Mouse (Mus musculus) ovary, postnatal 36 days (tissue): ENCODE results near the gene Foxd4.
A peak's percentile ranks its signal among the peaks of the same experiment; 100 is the strongest.

ENCODE experiments used
- DNase-seq: peaks from one replicate; pipeline ENCODE4 v3.0.0; 2022; ENCODE audit warnings: low spot score, mixed read lengths

Gene Foxd4

DNA sequence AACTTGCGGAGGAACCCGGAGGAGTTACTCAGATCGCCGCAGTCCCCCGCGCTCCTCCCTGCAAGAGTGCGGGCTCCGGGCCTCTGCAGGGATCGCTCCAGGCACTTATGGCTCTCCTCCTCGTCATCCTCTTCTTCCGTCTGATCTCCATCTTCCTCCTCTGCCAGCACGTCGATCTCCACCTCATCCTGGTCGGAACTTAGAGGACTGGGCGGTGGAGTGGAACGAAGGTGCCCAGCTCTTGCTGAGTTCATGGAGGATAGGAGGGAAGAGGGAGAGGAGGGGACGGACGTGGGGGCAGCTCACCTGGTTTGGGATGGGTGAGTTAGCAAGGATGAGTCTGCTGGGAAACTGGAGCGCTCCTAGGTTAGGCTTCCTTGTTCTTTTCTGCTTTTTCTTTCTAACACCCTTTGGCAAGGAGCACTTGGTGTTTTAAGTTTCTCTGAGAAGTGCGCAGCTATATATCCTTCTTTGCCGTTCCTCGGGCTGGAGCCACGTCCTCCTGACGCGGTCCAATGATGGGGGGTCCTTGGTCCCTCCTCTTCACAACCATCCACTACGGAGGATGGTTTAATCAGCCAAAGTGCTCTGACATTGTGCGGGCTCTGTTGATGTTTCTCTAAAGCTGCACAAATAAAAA, at the start of gene Foxd4:
TSS of gene Foxd4 (minus strand) at position 617 of the 640 bp plus-strand sequence.
- no peak for DNase-seq

DNA sequence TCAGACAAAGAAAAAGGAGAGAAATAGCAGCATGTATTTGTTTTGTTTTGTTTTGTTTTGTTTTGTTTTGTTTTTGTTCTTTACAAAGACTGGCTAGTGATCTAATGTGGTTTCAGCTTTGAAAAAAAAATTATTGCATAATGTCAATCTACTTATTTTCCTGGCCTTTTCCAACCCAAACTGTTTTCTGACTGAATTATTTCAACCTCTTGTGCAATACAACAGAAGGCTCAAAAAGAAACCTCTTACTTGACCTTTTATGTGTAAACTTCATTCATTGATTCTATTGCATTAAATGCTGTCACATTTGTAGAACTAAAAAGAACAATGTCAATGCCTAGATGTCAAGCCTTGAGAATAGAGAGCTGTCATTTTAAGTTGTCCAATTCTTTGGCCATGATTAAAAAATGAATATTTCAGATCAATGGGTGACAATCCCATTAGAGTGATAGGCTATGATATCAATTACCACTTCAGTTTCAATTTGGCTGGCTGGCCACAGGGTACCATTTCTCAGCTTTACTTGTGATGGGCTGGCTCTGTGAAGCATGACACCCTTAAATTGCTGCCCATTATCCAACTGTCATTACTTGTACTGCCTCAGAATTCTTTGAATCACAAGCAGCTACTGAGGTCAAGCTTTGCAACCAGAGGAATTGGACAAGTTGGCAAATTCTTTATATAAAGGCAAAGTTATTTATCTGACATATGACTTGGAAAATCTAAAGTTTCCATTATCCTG, 44.7 kb upstream of the Foxd4 start:
- no peak for DNase-seq

DNA sequence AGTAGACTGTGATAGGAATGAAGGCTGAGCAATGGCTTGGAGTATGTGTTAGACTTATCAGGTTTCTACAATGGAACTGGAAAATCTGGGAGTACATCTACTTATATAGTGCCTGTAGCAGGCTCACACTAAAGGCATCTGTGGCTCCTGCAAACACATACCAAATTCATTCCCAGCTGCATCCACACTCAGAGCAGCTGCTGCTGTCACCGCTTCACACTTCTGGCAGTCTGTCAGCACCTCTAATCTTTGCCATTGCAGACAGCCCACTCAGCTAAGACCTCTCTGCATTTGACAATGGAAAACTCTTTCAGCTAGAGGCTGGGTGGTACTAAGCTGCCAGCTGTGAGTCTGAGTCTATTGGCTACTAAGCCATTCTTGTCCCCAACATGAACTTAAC, 36.1 kb upstream of the Foxd4 start:
- no peak for DNase-seq

DNA sequence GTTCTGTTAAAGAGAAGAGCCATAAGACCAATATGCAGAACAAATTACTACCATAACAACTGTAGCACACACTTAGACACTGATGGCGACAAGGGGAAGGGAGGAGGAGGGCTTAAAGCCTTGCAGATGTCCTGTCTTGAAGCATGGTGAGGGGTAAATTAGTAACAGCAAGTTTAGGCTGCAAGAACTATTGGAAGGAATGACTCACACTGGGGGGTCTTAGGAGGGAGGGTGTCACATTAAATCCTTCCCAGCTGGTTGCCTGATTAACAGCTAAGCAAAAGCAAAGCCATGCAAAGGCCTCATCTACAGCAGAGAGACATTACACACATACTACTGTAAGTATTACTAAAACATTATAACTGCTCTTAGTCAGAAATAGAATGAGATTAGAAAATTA, 28.0 kb upstream of the Foxd4 start:
- DNase-seq, result no peak

DNA sequence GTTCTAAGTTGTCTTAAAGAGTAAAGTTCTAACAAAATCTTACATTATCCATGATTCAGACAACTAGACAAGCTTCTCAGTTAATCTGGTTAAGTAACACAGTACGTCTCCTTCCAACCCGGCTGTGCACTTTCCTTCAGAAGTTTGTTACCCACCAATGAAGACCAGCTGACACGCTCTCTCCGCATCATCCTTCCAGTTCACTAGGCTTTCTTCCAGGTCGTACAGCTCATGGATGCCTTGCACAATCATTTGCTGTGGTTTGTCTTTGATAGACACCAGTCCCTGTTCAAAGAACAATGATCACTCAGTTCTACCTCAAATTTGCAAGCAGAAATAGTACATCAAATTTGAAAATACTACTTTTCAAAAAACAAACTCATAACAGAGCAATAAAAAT, 19.9 kb upstream of the Foxd4 start:
- DNase-seq, result no peak

DNA sequence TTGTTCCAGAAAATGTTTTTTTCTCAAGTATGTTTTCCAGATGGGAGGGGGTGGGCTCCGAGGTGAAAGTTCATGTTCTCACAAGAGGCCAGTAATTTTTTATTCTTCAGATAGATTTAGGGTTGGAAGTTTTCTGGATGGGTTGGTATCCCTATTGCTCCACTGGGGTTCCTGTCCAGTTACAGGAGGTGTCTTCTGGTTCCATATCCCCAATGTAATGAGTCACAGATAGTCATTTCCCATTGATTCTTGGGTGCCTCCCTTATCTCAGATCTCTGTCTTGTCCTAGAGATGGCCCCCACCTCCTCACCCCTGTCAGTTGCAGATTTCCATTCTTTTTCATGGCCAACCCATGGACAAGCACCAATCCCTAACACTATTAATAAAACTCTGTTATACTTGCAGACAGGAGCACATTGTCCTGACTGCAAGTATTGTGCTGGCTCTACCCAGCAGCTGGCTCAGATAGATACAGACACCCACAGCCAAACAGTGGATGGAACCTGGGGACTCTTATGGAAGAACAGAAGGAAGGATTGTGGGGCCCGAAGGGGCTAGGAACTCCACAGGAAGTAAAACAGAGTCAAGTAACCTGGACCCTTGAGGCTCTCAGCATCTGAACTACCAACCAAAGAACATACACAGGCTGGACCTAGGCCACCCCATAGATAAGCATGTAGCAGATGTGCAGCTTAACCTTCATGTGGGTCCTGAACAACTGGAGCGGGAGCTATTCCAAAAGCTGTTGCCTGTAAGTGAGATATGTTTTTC, 7.6 kb upstream of the Foxd4 start:
- no peak for DNase-seq

DNA sequence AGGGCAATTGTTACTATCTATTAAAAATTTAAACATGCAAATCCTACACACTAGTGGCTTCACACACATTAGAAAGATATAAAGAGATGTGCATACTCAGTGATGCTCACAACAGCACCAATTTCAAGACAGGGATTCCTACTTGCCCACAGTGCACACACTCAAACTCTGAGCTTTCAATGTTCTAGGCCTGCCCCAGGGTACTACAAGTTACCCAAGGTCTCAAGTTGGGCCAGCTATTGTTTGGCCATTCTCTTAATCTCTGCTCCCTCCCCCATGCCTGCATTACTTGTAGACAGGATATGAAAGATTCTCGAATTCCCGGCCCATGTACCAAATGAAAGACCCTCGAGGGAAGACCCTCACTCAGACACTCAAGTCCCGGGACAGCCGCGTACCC, 6.7 kb upstream of the Foxd4 start:
- no peak for DNase-seq

DNA sequence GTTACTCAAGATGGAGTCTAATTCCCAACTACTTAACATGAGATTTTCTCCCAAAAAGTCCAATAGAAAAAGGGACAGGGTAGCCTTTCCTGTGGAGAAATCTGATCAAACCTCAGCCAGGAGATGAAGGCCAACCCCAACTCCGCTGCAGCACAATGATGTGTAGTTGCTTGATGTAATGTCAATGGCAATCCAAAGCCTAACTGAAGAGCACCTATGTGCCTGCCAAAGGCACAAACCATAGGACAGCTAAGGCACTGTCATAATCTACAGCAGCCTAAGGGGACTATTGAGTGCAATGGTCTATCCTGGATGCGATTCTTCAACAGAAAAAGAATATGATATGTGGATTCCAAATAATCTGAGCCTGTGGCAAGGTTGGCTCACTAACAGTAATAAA, 1.8 kb upstream of the Foxd4 start:
- no peak for DNase-seq

DNA sequence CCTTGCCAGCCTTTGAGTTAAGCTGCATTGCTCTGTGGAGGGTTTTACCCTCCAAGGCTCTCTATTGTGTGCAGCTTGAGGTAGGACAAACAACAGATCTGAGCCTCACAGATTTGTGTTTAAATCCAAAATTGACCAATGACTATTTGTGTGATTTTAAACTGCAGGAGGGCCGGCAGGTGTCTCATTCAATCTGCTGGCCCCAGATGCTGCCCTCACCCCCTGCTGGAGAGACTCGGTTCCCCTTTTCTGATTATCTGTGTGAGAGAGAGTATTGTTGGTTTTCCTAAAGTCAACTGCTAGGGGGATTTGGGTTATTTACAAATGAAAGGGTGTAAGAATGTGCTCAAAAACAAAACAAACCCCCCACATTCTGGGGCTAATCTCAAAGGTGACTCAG, 1.3 kb upstream of the Foxd4 start:
- no peak for DNase-seq

DNA sequence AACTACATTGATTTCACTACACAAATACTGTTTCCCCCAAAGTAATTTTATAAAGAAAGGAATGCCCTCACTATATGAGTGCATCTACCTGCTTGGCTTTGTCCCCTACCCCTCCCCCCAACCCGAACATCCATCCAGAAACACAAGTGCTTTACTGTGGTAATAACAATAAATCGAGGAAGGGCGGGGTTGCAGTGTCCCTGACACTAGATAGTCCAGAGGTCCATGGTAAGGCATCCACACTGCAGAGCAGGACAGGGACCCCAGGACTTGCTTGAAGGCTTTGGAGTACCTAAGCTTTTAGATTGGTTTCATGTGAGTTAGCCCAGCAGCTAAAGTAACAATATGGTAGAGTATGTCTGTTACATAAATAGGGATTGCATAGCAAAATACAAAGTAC, 669 bp upstream of the Foxd4 start:
- no peak for DNase-seq

DNA sequence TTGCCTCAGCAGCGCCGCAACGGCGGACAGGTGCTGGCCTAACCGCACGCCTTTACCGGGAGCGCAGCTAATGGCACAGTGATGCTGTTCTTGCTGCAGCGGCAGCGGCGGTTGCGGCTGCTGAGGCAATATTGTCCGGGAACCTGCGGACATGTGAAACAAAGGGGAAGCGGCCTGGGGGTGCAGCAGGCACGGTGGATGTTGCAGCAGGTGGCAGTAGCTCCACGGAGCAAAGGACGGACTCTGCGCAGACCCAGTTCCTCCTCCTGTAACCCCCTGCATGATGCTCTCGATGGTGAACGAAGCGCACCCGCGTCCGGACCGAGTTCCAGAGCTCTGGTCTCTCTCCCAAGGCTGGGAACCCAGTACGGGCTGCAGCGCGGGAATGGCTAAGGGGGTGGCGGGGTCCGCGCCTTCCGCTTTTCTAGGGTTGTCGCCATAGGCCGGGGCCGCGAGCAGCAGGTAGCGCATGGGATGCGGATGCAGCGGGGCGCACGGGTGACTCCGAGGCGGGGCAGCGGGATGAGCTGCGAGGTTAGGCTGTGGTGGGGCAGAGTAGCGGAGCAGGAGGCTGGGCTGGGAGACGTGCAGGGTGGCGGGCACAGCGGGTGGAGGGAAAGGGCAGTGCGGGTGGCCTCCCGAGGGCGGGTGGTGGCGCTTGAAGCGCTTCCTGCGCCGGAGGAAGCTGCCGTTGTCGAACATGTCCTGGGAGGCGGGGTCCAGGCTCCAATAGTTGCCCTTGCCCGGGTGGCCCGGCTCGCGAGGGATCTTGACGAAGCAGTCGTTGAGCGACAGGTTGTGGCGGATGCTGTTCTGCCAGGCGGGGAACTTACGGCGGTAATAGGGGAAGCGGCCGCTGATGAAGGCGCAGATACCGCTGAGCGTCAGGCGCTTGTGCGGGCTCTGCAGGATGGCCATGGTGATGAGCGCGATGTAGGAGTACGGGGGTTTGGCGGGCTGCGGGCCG, 1.1 kb downstream of the Foxd4 start:
- no peak for DNase-seq

DNA sequence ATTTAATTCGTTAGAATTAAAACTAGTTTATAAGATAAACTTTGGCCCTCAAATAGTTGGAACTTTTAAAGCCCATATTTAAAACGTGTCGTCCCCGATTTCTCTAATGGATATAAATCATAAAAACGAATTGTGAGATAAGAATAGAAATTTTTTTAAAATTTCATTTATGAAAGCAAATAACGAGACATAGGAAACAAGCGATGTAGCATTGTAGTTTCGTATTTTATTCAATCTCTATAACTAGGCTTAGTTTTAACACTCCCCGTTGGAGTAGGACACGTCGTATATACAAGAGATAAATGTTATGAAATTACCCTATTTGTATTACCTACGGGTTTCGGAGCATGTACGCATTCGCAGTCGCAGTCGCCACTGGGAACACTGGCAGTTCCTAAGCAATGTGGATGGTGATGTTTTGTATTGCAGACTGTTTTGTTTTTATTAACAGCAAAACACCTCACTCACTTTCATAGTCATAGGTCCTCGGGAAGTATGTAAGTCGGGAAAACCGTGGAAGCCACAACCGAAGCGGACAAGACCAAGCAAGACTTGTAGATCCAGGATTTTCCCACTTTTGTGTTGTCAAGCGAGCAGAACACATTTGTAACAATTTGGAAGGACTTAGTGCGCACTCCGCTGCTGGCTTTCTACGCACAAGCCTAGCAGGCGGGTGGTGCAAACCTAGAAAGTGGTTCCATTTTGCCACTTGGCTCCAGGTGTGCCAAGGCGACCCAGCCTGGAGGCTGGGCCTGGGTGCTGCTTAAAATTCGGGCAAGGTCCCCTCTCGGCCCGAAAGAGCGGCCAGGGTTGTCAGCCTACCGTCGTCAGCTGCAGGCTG, 2.0 kb downstream of the Foxd4 start:
- DNase-seq, result no peak

DNA sequence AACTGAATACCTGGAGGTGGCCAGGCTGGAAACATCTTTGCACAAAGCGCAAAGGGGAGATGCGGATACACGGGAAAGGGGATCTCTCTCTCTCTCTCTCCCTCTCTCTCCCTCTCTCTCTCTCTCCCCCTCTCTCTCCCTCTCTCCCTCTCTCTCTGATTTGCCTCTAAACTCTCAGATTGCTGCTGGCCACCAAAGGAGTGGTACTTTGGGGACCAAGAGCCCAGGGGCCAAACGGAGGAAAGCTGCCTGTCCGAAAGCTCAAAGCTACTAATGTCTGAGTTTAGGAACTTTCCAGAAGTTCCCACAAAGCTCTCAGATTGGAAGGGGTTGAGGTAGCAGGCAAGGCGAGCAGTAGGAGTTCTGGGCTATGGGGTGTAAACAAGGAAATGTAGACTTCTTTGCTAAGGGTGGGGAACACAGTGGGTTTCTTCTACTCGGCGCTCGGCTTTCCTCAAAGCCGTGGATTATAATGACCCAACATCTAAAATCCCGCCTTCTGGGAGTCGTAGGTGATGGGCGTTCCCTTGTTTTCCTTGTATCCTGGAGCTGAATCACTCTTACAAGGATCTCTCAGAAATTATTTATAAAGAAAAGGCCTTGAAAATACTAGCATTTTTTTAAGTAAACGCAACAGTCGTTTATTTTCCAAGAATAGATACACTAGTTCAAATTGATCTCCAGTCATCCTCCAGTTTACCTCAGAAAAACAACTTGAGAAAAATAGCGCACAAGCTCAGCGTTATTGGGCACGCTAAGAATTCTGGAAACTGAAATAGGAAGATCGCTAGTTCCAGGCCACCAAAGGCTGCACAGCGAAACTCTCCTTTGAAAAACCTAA, 2.9 kb downstream of the Foxd4 start:
- no peak for DNase-seq

DNA sequence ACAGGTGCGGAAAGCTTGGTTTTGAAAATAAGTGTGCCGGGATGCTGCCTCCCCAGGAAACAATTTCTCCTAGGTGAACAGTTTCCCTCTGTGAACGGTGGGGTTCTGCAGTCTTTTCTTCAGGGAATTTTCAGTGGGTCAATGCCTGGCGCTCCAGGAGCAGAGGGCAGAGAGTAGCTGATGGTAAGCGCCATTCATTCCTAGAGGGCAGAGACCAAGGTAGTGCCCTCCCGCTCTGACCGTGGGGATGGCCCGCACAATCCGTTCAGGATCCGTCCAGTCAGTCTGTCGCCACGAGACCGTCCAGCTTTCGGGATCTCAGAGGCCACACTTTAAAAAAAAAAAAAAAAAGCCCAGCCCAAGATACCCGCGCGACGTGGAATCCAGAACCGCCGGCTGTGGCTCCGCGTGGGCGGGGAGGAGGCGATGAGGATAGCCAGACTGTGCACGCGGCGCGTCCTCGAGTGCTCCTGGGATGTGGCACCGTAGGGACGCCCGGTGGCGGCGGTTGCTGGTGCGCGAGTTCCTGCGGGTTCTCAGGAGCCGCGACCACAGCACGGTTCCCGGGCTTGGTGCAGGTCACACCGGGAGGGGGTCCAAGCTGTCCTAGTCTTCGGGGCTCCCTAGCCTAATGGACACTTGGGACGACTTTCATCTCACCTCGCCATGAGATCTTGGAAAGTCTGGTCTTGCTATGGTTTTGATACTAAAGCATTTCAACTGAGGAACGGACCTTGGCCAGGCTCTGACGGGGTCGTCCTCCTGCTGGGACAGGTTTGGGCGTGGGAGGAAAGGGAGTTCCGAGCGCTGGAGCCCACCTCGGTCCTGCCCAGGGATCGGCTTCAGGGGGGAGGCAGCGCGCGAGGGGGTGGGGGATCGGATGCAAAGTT, 3.7 kb downstream of the Foxd4 start:
- DNase-seq, result no peak

DNA sequence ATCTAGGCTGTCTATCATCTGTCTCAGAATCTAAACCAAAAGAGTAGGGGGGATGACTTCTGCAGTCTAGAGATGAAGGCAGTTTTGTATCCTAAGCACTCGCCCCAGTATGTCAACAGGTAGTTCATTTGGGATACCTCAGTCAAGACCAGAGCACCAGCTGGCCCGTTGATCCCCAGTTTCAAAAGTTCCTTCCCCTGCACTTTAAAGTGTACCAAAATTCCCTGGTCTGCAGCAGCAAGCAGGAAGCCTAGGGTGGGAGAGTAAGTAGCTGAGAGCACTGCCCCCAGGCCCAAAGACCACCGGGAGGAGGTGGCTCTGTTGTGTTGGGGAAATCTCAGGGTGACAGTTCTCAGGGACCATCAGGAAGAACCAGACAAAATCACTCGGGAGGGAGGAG, 4.5 kb downstream of the Foxd4 start:
- no peak for DNase-seq

DNA sequence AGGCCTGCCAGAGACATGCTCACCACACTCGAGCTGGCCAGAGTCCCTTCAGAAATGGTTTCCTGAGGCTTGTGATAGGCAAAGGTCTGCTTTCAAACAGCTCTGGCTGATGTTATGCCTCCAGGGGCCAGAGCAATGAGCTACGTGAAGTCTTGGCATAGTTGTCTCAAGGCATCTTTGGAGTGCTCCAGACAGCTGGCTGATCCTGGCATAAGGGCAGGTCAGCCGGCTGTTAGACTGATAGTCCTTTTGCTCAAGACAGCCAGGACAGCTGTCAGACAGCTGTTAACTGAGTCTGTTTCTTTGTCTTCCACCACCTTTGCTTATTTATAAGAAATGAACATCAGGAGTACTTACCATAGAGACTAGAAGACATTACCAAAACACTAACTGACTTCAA, 14.1 kb downstream of the Foxd4 start:
- DNase-seq, result no peak

DNA sequence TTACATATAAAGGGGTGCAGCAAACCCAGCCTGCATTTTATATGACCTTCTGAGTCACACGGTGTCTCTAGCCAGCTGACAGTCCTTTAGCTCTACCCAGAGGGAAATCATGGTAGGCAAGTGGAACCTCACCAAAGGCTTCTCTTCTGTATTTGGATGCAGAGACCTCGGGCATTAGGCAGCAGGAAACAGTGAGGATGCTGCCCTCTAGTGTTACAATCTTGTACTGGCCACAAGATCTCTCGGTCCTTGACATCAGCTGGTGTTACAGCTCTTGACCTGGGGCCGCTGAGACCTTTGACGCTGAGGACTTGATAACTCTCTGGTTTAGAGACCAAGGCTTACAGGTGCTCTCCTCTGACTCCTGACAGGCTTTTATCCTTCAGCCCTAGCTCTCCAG, 15.5 kb downstream of the Foxd4 start:
- DNase-seq, result peak; percentile 16

DNA sequence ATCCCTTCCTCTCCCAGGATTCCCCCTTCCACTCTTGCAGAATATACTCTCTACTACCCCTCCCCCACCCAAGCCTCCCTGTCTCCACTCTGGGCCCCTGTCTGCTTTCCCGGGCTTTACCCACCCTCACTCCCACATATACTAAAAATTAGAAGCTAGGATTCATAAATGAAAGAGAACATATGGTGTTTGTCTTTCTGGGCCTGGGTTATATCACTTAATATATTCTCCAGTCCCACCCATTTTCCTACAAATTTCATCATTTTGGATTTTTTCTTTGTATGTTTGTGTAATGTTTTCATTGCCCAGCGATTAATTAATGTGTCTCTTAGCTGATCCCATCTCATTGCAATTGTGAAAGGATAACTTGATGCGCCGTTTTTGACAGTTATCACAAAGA, 19.8 kb downstream of the Foxd4 start:
- no peak for DNase-seq
